Mouse (Mus musculus) megakaryocyte, embryonic 14.5 days (primary cell): Measurements from ENCODE around the gene Kansl2.

Experiments
- FLI1 ChIP-seq: IDR thresholded peaks from 2 replicates; pipeline ENCODE4 v1.6.1; 2012; ENCODE audit warnings: low read length, inconsistent platforms, mixed read lengths
- GATA1 ChIP-seq: IDR thresholded peaks from 3 replicates; pipeline ENCODE4 v1.6.1; 2012; ENCODE audit warnings: mixed read lengths, low read length, inconsistent platforms, borderline replicate concordance

GRCm38 (mm10) chr15:98512232-98512631 is 21.8 kb downstream of the Kansl2 start:
- TF ChIP-seq GATA1, result no peak
- no peak for TF ChIP-seq FLI1
